8 mouse cellular contexts compared by ENCODE assay signal in the genomic region with DNA sequence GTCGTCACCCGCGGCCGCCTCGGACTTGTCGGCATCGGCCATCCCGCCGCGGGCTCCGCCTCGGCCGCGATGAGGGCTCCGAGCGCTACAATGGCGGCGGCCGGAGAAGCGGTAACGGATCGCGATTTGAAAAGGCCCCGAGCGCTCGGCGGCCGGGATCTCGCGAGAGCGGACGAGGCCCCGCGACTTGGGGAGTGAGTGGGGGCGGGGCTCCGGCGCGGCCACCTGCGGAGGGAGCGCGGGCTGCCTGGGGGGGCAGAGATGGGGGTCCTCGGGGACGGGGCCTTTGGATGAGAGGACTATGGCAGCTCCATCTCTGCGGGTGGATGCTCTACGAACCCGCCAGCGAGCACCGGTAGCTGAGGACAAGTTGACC. TPM values are rescaled to one million over a fixed set of nuclear protein-coding genes. Genes with fewer than 3 reads are reported as not detected.
A peak's percentile ranks its signal among the peaks of the same experiment; 100 is the strongest.
DNase-seq lines count a peak whose midpoint lies in the region; ATAC-seq and TF ChIP-seq lines count a peak whose summit lies in the region.

A gene (minus strand): TSS at position 185 of the 376 bp plus-strand sequence.

- H3K36me3 ChIP-seq in heart, embryonic 11.5 days (ENCODE audit: control insufficient read depth, insufficient read depth, low read length), result no peaks in the 10 kb centered on the region
- H3K36me3 ChIP-seq in kidney, embryonic 16.5 days (ENCODE audit: insufficient read depth, low read length), result no peaks in the 10 kb centered on the region
- no peaks in the 10 kb centered on the region for H3K36me3 ChIP-seq in liver, embryonic 13.5 days
- H3K36me3 ChIP-seq in stomach, embryonic 14.5 days (ENCODE audit: control insufficient read depth, insufficient read depth, low read length), result no peaks in the 10 kb centered on the region

- peaks cover 5% of the 10 kb centered on the region; the same call in 1 of the 2 replicates for H3K4me1 ChIP-seq in embryonic fibroblast, embryonic 13.5 days (ENCODE audit: control insufficient read depth, insufficient read depth, low read length)
- peaks cover 28% of the 10 kb centered on the region for H3K4me1 ChIP-seq in heart, embryonic 11.5 days (ENCODE audit: control insufficient read depth, insufficient read depth, low read length)
- H3K4me1 ChIP-seq in kidney, embryonic 16.5 days (ENCODE audit: insufficient read depth, low read length), result peaks cover 15% of the 10 kb centered on the region
- peaks cover 38% of the 10 kb centered on the region for H3K4me1 ChIP-seq in liver, embryonic 13.5 days (replicated peaks)
- peaks cover 12% of the 10 kb centered on the region; the same call in 1 of the 2 replicates for H3K4me1 ChIP-seq in stomach, embryonic 14.5 days (ENCODE audit: control insufficient read depth, insufficient read depth, low read length)

- TF ChIP-seq CTCF in embryonic fibroblast, embryonic 13.5 days (IDR thresholded peaks at IDR 0.05; ENCODE audit: borderline replicate concordance, insufficient read depth, low read length), result no peak

- ATAC-seq in heart, embryonic 11.5 days (replicated peaks; ENCODE audit: insufficient number of reproducible peaks, low FRiP score, low TSS enrichment), result peak; percentile 86
- peak; percentile 92 for ATAC-seq in kidney, embryonic 16.5 days (ENCODE audit: low FRiP score, low TSS enrichment)
- peak; percentile 89 for ATAC-seq in liver, embryonic 13.5 days (ENCODE audit: low read depth)
- ATAC-seq in stomach, embryonic 14.5 days (ENCODE audit: insufficient number of reproducible peaks, insufficient read depth, low FRiP score, low read depth), result peak; percentile 89

- peak within 1 kb of the TSS; percentile 96 for H3K9ac ChIP-seq in heart, embryonic 11.5 days (ENCODE audit: low read depth, low read length)
- peak within 1 kb of the TSS; percentile 96 for H3K9ac ChIP-seq in kidney, embryonic 16.5 days (replicated peaks; ENCODE audit: low read length)
- H3K9ac ChIP-seq in liver, embryonic 13.5 days, result peak within 1 kb of the TSS; percentile 87
- H3K9ac ChIP-seq in stomach, embryonic 14.5 days (replicated peaks; ENCODE audit: low read depth, low read length), result peak within 1 kb of the TSS; percentile 89

- no peaks in the 10 kb centered on the region for H3K9me3 ChIP-seq in heart, embryonic 11.5 days (replicated peaks; ENCODE audit: control insufficient read depth, low read length)
- no peaks in the 10 kb centered on the region for H3K9me3 ChIP-seq in kidney, embryonic 16.5 days (ENCODE audit: low read length)
- no peaks in the 10 kb centered on the region for H3K9me3 ChIP-seq in liver, embryonic 13.5 days (replicated peaks)
- no peaks in the 10 kb centered on the region for H3K9me3 ChIP-seq in stomach, embryonic 14.5 days (ENCODE audit: control insufficient read depth, low read depth, low read length)

- WGBS in heart, embryonic 11.5 days (ENCODE audit: insufficient replicate concordance), result under 1% methylated on average over 36 of the region's 48 CpGs
- WGBS in kidney, embryonic 16.5 days, result under 1% methylated on average over 37 of the region's 48 CpGs
- 1% methylated on average over 32 of the region's 48 CpGs for WGBS in liver, embryonic 13.5 days (ENCODE audit: insufficient replicate concordance)
- WGBS in stomach, embryonic 14.5 days, result 1% methylated on average over 37 of the region's 48 CpGs

- peak within 1 kb of the TSS; percentile 67 for H3K4me2 ChIP-seq in heart, embryonic 11.5 days
- H3K4me2 ChIP-seq in kidney, embryonic 16.5 days (replicated peaks; ENCODE audit: low read depth, low read length), result peak within 1 kb of the TSS; percentile 68
- H3K4me2 ChIP-seq in liver, embryonic 13.5 days, result peak within 1 kb of the TSS; percentile 82
- peak within 1 kb of the TSS; percentile 60 for H3K4me2 ChIP-seq in stomach, embryonic 14.5 days (replicated peaks; ENCODE audit: low read depth, low read length)

- no peak for TF ChIP-seq POLR2A in embryonic fibroblast, embryonic 13.5 days (IDR thresholded peaks at IDR 0.05; ENCODE audit: low read depth, low read length)

- H3K27me3 ChIP-seq in heart, embryonic 11.5 days (ENCODE audit: control insufficient read depth, insufficient read depth, low read length), result no peaks in the 10 kb centered on the region
- no peaks in the 10 kb centered on the region for H3K27me3 ChIP-seq in kidney, embryonic 16.5 days (ENCODE audit: insufficient read depth, low read length)
- H3K27me3 ChIP-seq in liver, embryonic 13.5 days, result no peaks in the 10 kb centered on the region
- H3K27me3 ChIP-seq in stomach, embryonic 14.5 days (ENCODE audit: control insufficient read depth, insufficient read depth, low read length), result no peaks in the 10 kb centered on the region

- DNase-seq in A20 (ENCODE audit: low read depth, low spot score), result peak; percentile 90
- DNase-seq in brain, adult 2 months (ENCODE audit: low read depth, low spot score), result peak; percentile 90
- DNase-seq in liver, embryonic 13.5 days, result peak; percentile 74
- peak; percentile 69 to 79 for DNase-seq in natural killer cell, adult 2 months (ENCODE audit: low spot score in 2 of 2)

- H3K27ac ChIP-seq in embryonic fibroblast, embryonic 13.5 days (ENCODE audit: insufficient read depth, low read length), result peak within 1 kb of the TSS; percentile 58
- H3K27ac ChIP-seq in heart, embryonic 11.5 days (ENCODE audit: low read depth, low read length), result peak within 1 kb of the TSS; percentile 84
- peak within 1 kb of the TSS; percentile 88 for H3K27ac ChIP-seq in kidney, embryonic 16.5 days (ENCODE audit: low read length)
- peak within 1 kb of the TSS; percentile 80 for H3K27ac ChIP-seq in liver, embryonic 13.5 days
- peak within 1 kb of the TSS; percentile 85 for H3K27ac ChIP-seq in stomach, embryonic 14.5 days (ENCODE audit: low read length)

- H3K4me3 ChIP-seq in embryonic fibroblast, embryonic 13.5 days (ENCODE audit: insufficient read depth, low read length), result peak within 1 kb of the TSS; percentile 95
- H3K4me3 ChIP-seq in heart, embryonic 11.5 days (ENCODE audit: low read depth, low read length), result peak within 1 kb of the TSS; percentile 79
- peak within 1 kb of the TSS; percentile 80 for H3K4me3 ChIP-seq in kidney, embryonic 16.5 days (ENCODE audit: low read length)
- peak within 1 kb of the TSS; percentile 73 for H3K4me3 ChIP-seq in liver, embryonic 13.5 days (replicated peaks)
- peak within 1 kb of the TSS; percentile 63 for H3K4me3 ChIP-seq in stomach, embryonic 14.5 days (ENCODE audit: low read depth, low read length)

RNA-seq across cellular contexts. Expression of the gene that starts here (rescaled TPM):
- 81.1 and 91.6 TPM in 2 replicates for polyA plus RNA-seq in embryonic fibroblast, embryonic 13.5 days (2011; ENCODE audit: insufficient read length, low read depth, missing spikeins)
- 88.8 and 90.4 TPM in 2 replicates for polyA plus RNA-seq in heart, embryonic 11.5 days (2014; fragmentation: Nextera tagmentation; extraction: Ambion mirVana)
- polyA plus RNA-seq in kidney, embryonic 16.5 days (2015; fragmentation: Nextera tagmentation; extraction: Ambion mirVana), result 86.5 and 99.9 TPM in 2 replicates
- polyA plus RNA-seq in liver, embryonic 13.5 days (2015; fragmentation: Nextera tagmentation; extraction: Ambion mirVana), result 30.0 and 37.6 TPM in 2 replicates
- 123 and 126 TPM in 2 replicates for polyA plus RNA-seq in stomach, embryonic 14.5 days (2014; fragmentation: Nextera tagmentation; extraction: Ambion mirVana)

Comparison
In these comparisons a context has a peak if more than half of its experiments do, and no peak if none do; other contexts are left out.
1. Peak in every context shown above with its lines: DNase-seq, ATAC-seq, H3K4me3 ChIP-seq and H3K27ac ChIP-seq.